Comparison of ENCODE assay signal across 8 mouse cellular contexts in genomic region chr7:126566094-126566765, GRCm38 (mm10). TPM values are rescaled to one million over a fixed set of nuclear protein-coding genes. Genes with fewer than 3 reads are reported as not detected.
DNase-seq lines count a peak whose midpoint lies in the region; ATAC-seq lines count a peak whose summit lies in the region.

TSS of gene Eif3c (minus strand) at chr7:126566411.

- no peaks in the 10 kb centered on the region for H3K9me3 ChIP-seq in hindbrain, embryonic 15.5 days

- H3K27me3 ChIP-seq in hindbrain, embryonic 15.5 days: no peaks in the 10 kb centered on the region

- peak within 1 kb of the TSS; percentile 75 for H3K4me2 ChIP-seq in hindbrain, embryonic 15.5 days

- under 1% methylated on average over 46 of the region's 46 CpGs for WGBS in hindbrain, embryonic 15.5 days

- H3K9ac ChIP-seq in hindbrain, embryonic 15.5 days: peak within 1 kb of the TSS; percentile 87

- DNase-seq in WW6 (ENCODE audit: low read depth, low spot score): peak; percentile 74
- peak; percentile 84 to 88 for DNase-seq in cerebellum, postnatal 36 days
- DNase-seq in frontal cortex, postnatal 36 days (ENCODE audit: low spot score in 2 of 2): peak; percentile 83 to 93
- DNase-seq in left cerebral cortex, adult 11 months (ENCODE audit: low spot score): peak; percentile 84
- DNase-seq in lung, postnatal 4 days: peak; percentile 87
- DNase-seq in retina, postnatal 7 days (ENCODE audit: low read depth, low spot score): peak; percentile 89
- DNase-seq in urinary bladder, postnatal 14 days (ENCODE audit: low spot score): peak; percentile 84

- H3K4me3 ChIP-seq in hindbrain, embryonic 15.5 days: peak within 1 kb of the TSS; percentile 98

- peaks cover 12% of the 10 kb centered on the region for H3K4me1 ChIP-seq in hindbrain, embryonic 15.5 days (replicated peaks)

- peak within 1 kb of the TSS; percentile 84 for H3K27ac ChIP-seq in hindbrain, embryonic 15.5 days (replicated peaks)

- peak; percentile 95 for ATAC-seq in hindbrain, embryonic 15.5 days (ENCODE audit: low FRiP score, low read depth)

- H3K36me3 ChIP-seq in hindbrain, embryonic 15.5 days: peaks cover 25% of the 10 kb centered on the region

RNA-seq across cellular contexts. Expression of gene Eif3c, which starts in this region (rescaled TPM):
- 176 and 179 TPM in 2 replicates for polyA plus RNA-seq in hindbrain, embryonic 15.5 days (2015; fragmentation: Nextera tagmentation; extraction: Ambion mirVana)

Comparison
In these comparisons a context has a peak if more than half of its experiments do, and no peak if none do; other contexts are left out.
1. Peak in every context shown above with its lines: DNase-seq, ATAC-seq, H3K4me3 ChIP-seq and H3K27ac ChIP-seq.